ENCODE assay signal across 8 mouse cellular contexts in genomic region chr7:13123554-13124153, GRCm38 (mm10). TPM values are rescaled to one million over a fixed set of nuclear protein-coding genes. Genes with fewer than 3 reads are reported as not detected.
A peak's percentile ranks its signal among the peaks of the same experiment; 100 is the strongest.
DNase-seq lines count a peak whose midpoint lies in the region; ATAC-seq and TF ChIP-seq lines count a peak whose summit lies in the region.
"Not testable (repeated sequence)": the region's sequence is repeated elsewhere in the genome, so short reads cannot be mapped to it uniquely, and the experiment has no call there.

No protein-coding gene starts in this region.

- in situ Hi-C loops in Patski (cut with MboI; ENCODE audit: low pct_unique_long_range_greater_than_20kb): not testable (repeated sequence)

- DNase-seq in Patski (ENCODE audit: low read depth, low spot score): not testable (repeated sequence)
- DNase-seq in cerebellum, postnatal 14 days: peak; percentile 5 to 12
- DNase-seq in kidney, postnatal 14 days: peak; percentile 5
- DNase-seq in natural killer cell, adult 2 months (ENCODE audit: low spot score in 2 of 2): peak; percentile 15 to 33
- DNase-seq in testis, postnatal 14 days (ENCODE audit: low spot score): peak; percentile 6

- POLR2A ChIA-PET in Patski (lab: Charles Lee): not testable (repeated sequence)

- ATAC-seq in Patski: peak; percentile 90
- ATAC-seq in forebrain, embryonic 16.5 days: peak; percentile 84
- ATAC-seq in hindbrain, embryonic 12.5 days (ENCODE audit: low FRiP score): peak; percentile 93
- peak; percentile 71 for ATAC-seq in lung, embryonic 16.5 days (ENCODE audit: low read depth)

- H3K9ac ChIP-seq in forebrain, embryonic 16.5 days (replicated peaks; ENCODE audit: low read depth, low read length); hindbrain, embryonic 12.5 days; lung, embryonic 16.5 days (ENCODE audit: low read length): not testable (repeated sequence)

- H3K4me1 ChIP-seq in forebrain, embryonic 16.5 days (replicated peaks; ENCODE audit: control insufficient read depth, insufficient read depth, low read length); hindbrain, embryonic 12.5 days; lung, embryonic 16.5 days (replicated peaks; ENCODE audit: control insufficient read depth, insufficient read depth, low read length): not testable (repeated sequence)

- not testable (repeated sequence) for H3K36me3 ChIP-seq in forebrain, embryonic 16.5 days (ENCODE audit: control insufficient read depth, insufficient read depth); hindbrain, embryonic 12.5 days; lung, embryonic 16.5 days (ENCODE audit: control insufficient read depth, insufficient read depth, low read length)

- not testable (repeated sequence) for H3K9me3 ChIP-seq in forebrain, embryonic 16.5 days (ENCODE audit: control insufficient read depth, low read length); hindbrain, embryonic 12.5 days (replicated peaks); lung, embryonic 16.5 days (ENCODE audit: control insufficient read depth, low read length)

- not testable (repeated sequence) for H3K27ac ChIP-seq in forebrain, embryonic 16.5 days (ENCODE audit: low read length); hindbrain, embryonic 12.5 days; lung, embryonic 16.5 days (ENCODE audit: low read length)

- peak overlapping the region; percentile 42 for H3K4me2 ChIP-seq in forebrain, embryonic 16.5 days (ENCODE audit: low read length)
- peak overlapping the region; percentile 42 for H3K4me2 ChIP-seq in hindbrain, embryonic 12.5 days (replicated peaks)
- peak overlapping the region; percentile 42 for H3K4me2 ChIP-seq in lung, embryonic 16.5 days (ENCODE audit: low read depth, low read length)

- TF ChIP-seq CTCF in Patski (IDR thresholded peaks at IDR 0.05): not testable (repeated sequence)

- not testable (repeated sequence) for H3K27me3 ChIP-seq in Patski; forebrain, embryonic 16.5 days (replicated peaks; ENCODE audit: control insufficient read depth, insufficient read depth, low read length); hindbrain, embryonic 12.5 days; lung, embryonic 16.5 days (ENCODE audit: control insufficient read depth, insufficient read depth, low read depth, low read length)

- H3K4me3 ChIP-seq in forebrain, embryonic 16.5 days (replicated peaks; ENCODE audit: low read length): peak overlapping the region; percentile 22
- H3K4me3 ChIP-seq in hindbrain, embryonic 12.5 days: peak overlapping the region; percentile 27
- peak overlapping the region; percentile 19 for H3K4me3 ChIP-seq in lung, embryonic 16.5 days (ENCODE audit: low read length)

- under 1% methylated on average over 12 of the region's 34 CpGs for WGBS in forebrain, embryonic 16.5 days
- under 1% methylated on average over 24 of the region's 34 CpGs for WGBS in hindbrain, embryonic 12.5 days
- WGBS in lung, embryonic 16.5 days: 2% methylated on average over 15 of the region's 34 CpGs

- CTCF ChIA-PET in Patski (lab: Charles Lee): not testable (repeated sequence)

RNA-seq across cellular contexts. Expression of gene Vmn1r86, which starts 3.9 kb away (rescaled TPM):
- not detected for polyA plus RNA-seq in Patski (2021)
- polyA plus RNA-seq in forebrain, embryonic 16.5 days (2015; fragmentation: Nextera tagmentation; extraction: Ambion mirVana): not detected in 2 replicates
- polyA plus RNA-seq in hindbrain, embryonic 12.5 days (2016; fragmentation: Nextera tagmentation; extraction: Ambion mirVana): not detected in 2 replicates
- not detected in 2 replicates for polyA plus RNA-seq in lung, embryonic 16.5 days (2015; fragmentation: Nextera tagmentation; extraction: Ambion mirVana)

RNA-seq across cellular contexts. Expression of gene Vmn1r87, which starts 16.3 kb away (rescaled TPM):
- polyA plus RNA-seq in Patski (2021): not detected
- not detected in 2 replicates for polyA plus RNA-seq in forebrain, embryonic 16.5 days (2015; fragmentation: Nextera tagmentation; extraction: Ambion mirVana)
- not detected in 2 replicates for polyA plus RNA-seq in hindbrain, embryonic 12.5 days (2016; fragmentation: Nextera tagmentation; extraction: Ambion mirVana)
- not detected in 2 replicates for polyA plus RNA-seq in lung, embryonic 16.5 days (2015; fragmentation: Nextera tagmentation; extraction: Ambion mirVana)

RNA-seq across cellular contexts. Expression of gene Vmn1r85, which starts 28.7 kb away (rescaled TPM):
- not detected for polyA plus RNA-seq in Patski (2021)
- 0.04 TPM in 2 replicates for polyA plus RNA-seq in forebrain, embryonic 16.5 days (2015; fragmentation: Nextera tagmentation; extraction: Ambion mirVana)
- not detected in 2 replicates for polyA plus RNA-seq in hindbrain, embryonic 12.5 days (2016; fragmentation: Nextera tagmentation; extraction: Ambion mirVana)
- not detected in 2 replicates for polyA plus RNA-seq in lung, embryonic 16.5 days (2015; fragmentation: Nextera tagmentation; extraction: Ambion mirVana)

RNA-seq across cellular contexts. Expression of gene Vmn1r88, which starts 35.7 kb away (rescaled TPM):
- not detected for polyA plus RNA-seq in Patski (2021)
- not detected in 2 replicates for polyA plus RNA-seq in forebrain, embryonic 16.5 days (2015; fragmentation: Nextera tagmentation; extraction: Ambion mirVana)
- not detected in 2 replicates for polyA plus RNA-seq in hindbrain, embryonic 12.5 days (2016; fragmentation: Nextera tagmentation; extraction: Ambion mirVana)
- polyA plus RNA-seq in lung, embryonic 16.5 days (2015; fragmentation: Nextera tagmentation; extraction: Ambion mirVana): not detected in 2 replicates
